Mouse (Mus musculus) lung, postnatal 0 days (tissue): Measurements from ENCODE around the gene Dtx1. TPM values are rescaled to one million over a fixed set of nuclear protein-coding genes. Genes with fewer than 3 reads are reported as not detected.

Source experiments
- ATAC-seq: fragments of 200-750 bp; cut with Nextera tagmentation; 2 replicates; pipeline ENCODE4 v1.8.0; 2017; ENCODE audit warnings: moderate library complexity
- DNase-seq: peaks from one replicate; pipeline ENCODE4 v3.0.0-alpha.2; 2016; ENCODE audit warnings: low spot score
- H3K27ac ChIP-seq: fragments of 300-500 bp; sonication (generic); 2 replicates; pipeline ENCODE4 v1.5.1; 2014; ENCODE audit warnings: antibody characterized with exemption, mild to moderate bottlenecking, low read length, mixed read lengths
- H3K27me3 ChIP-seq: fragments of 300-500 bp; sonication (generic); replicated peaks from 2 replicates; pipeline ENCODE4 v1.6.1; 2014; ENCODE audit warnings: low read length, mixed read lengths; ENCODE audit not compliant: insufficient read depth
- H3K36me3 ChIP-seq: fragments of 300-500 bp; sonication (generic); 2 replicates; pipeline ENCODE4 v1.6.1; 2014; ENCODE audit warnings: low read length, mixed read lengths; ENCODE audit not compliant: insufficient read depth
- H3K4me1 ChIP-seq: fragments of 300-500 bp; sonication (generic); 2 replicates; pipeline ENCODE4 v1.6.1; 2014; ENCODE audit warnings: antibody characterized with exemption, low read depth, low read length, mixed read lengths; ENCODE audit not compliant: insufficient read depth
- H3K4me2 ChIP-seq: fragments of 300-500 bp; sonication (generic); replicated peaks from 2 replicates; pipeline ENCODE4 v1.6.1; 2014; ENCODE audit warnings: low read depth, mild to moderate bottlenecking, low read length, moderate library complexity, mixed read lengths
- H3K4me3 ChIP-seq: fragments of 300-500 bp; sonication (generic); 2 replicates; pipeline ENCODE4 v1.5.1; 2014; ENCODE audit warnings: low read depth, low read length
- H3K9ac ChIP-seq: fragments of 300-500 bp; sonication (generic); replicated peaks from 2 replicates; pipeline ENCODE4 v1.6.1; 2014; ENCODE audit warnings: low read depth, mild to moderate bottlenecking
- H3K9me3 ChIP-seq: fragments of 300-500 bp; sonication (generic); 2 replicates; pipeline ENCODE4 v1.6.1; 2016; ENCODE audit warnings: low read length, mixed read lengths
- CTCF ChIP-seq: IDR thresholded peaks from 2 replicates; pipeline ENCODE4 v1.5.1; 2016; ENCODE audit warnings: antibody characterized with exemption, mild to moderate bottlenecking
- EP300 ChIP-seq: IDR thresholded peaks from 2 replicates; pipeline ENCODE4 v1.6.1; 2016; ENCODE audit warnings: antibody characterized with exemption, mild to moderate bottlenecking, control low read depth
- WGBS: fragments of 180-500 bp; shearing (Covaris S2); extraction: QIAGEN DNeasy Blood & Tissue Kit; methylation state at CpG from one replicate; pipeline ENCODE4 v1.1.7; 2014; 5-methylcytosine and 5-hydroxymethylcytosine counted together
- polyA plus RNA-seq: library from polyadenylated mRNA; unstranded; fragments of >200 nt; fragmentation: Nextera tagmentation; extraction: Ambion mirVana; gene quantifications from 2 replicates; pipeline ENCODE4 v1.2.1, GENCODE M21; 2015

Dtx1 gene
- polyA plus RNA-seq, 1 experiment from 2014 or later: 0.48 TPM

DNA sequence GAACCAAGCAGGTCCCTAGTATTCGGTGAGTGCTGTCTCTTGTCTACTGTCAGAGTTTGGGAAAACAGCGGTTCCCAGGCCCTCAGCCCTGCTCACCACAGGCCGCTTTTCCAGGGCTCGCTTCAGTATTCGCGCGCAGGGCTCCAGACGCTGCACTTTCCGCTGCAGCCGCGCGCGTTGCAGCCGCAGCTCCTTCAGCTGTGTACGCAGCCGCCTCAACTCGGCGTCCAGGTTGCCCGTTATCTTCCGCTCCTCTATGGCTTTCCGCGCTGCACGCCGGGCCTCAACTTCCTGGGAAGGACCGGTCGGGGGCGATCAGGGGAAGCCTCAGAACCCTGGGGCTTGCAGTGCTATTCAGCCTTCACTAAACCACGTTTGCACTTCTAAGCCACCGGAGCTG lies 80.6 kb downstream of the Dtx1 start:
- Histone ChIP-seq H3K27ac (no peak overlapping the region), H3K4me2 (no peak overlapping the region), H3K9ac (no peak overlapping the region), H3K9me3 (no peaks in the 10 kb centered on the region), H3K36me3 (peaks cover 15% of the 10 kb centered on the region), H3K4me1 (no peaks in the 10 kb centered on the region), H3K4me3 (no peak overlapping the region), H3K27me3 (no peaks in the 10 kb centered on the region)
- ATAC-seq: no peak
- no peak for DNase-seq
- no peak for TF ChIP-seq EP300
- no peak for TF ChIP-seq CTCF
- WGBS: 13% methylated on average over 29 of the region's 29 CpGs

Other genes starting within 250 kb of the Dtx1 start
- gene Sdsl, start 239.1 kb downstream of the Dtx1 start, polyA plus RNA-seq: 1.7 and 1.8 TPM in 2 replicates
- not detected in 2 replicates for gene Sds, start 235.4 kb downstream of the Dtx1 start, polyA plus RNA-seq
- 63.1 and 69.2 TPM in 2 replicates for gene Plbd2, start 208.3 kb downstream of the Dtx1 start, polyA plus RNA-seq
- gene Slc8b1, start 200.8 kb downstream of the Dtx1 start, polyA plus RNA-seq: 12.1 and 14.7 TPM in 2 replicates
- 17.5 and 19.7 TPM in 2 replicates for gene Tpcn1, start 123.3 kb downstream of the Dtx1 start, polyA plus RNA-seq
- 1.7 and 2.0 TPM in 2 replicates for gene Iqcd, start 122.9 kb downstream of the Dtx1 start, polyA plus RNA-seq
- gene Rita1, start 99.3 kb downstream of the Dtx1 start, polyA plus RNA-seq: 9.9 and 10.0 TPM in 2 replicates
- gene Ddx54, start 99.2 kb downstream of the Dtx1 start, polyA plus RNA-seq: 24.9 and 25.4 TPM in 2 replicates
- 1.3 and 2.0 TPM in 2 replicates for gene Cfap73, start 77.7 kb downstream of the Dtx1 start, polyA plus RNA-seq
- not detected in 2 replicates for gene Rasal1, start 63.1 kb downstream of the Dtx1 start, polyA plus RNA-seq
- gene Oas2, start 37.9 kb upstream of the Dtx1 start, polyA plus RNA-seq: 0.21 and 0.31 TPM in 2 replicates
- gene Oas3, start 65.7 kb upstream of the Dtx1 start, polyA plus RNA-seq: 0.20 and 0.31 TPM in 2 replicates
- gene Oas1e, start 83.6 kb upstream of the Dtx1 start, polyA plus RNA-seq: 0.30 and 0.60 TPM in 2 replicates
- gene Oas1c, start 100.6 kb upstream of the Dtx1 start, polyA plus RNA-seq: 1.5 and 1.7 TPM in 2 replicates
- not detected in 2 replicates for gene Oas1f, start 135.4 kb upstream of the Dtx1 start, polyA plus RNA-seq
- not detected in 2 replicates for gene Oas1h, start 149.5 kb upstream of the Dtx1 start, polyA plus RNA-seq
- 0.94 and 1.1 TPM in 2 replicates for gene Oas1g, start 175.7 kb upstream of the Dtx1 start, polyA plus RNA-seq
- gene Oas1a, start 195.6 kb upstream of the Dtx1 start, polyA plus RNA-seq: 3.0 and 3.1 TPM in 2 replicates
- gene Oas1d, start 202.6 kb upstream of the Dtx1 start, polyA plus RNA-seq: not detected in 2 replicates